Mouse (Mus musculus) thymus, postnatal 14 days (tissue): Measurements from ENCODE around the gene Cog4.
"Not testable (repeated sequence)": the region's sequence is repeated elsewhere in the genome, so short reads cannot be mapped to it uniquely, and the experiment has no call there.

Source experiments
- DNase-seq: peaks from one replicate; pipeline ENCODE4 v3.0.0; 2021

The Cog4 gene

GRCm38 (mm10) chr8:110831956-110832355, 14.4 kb upstream of the Cog4 start:
- no peak for DNase-seq

DNA sequence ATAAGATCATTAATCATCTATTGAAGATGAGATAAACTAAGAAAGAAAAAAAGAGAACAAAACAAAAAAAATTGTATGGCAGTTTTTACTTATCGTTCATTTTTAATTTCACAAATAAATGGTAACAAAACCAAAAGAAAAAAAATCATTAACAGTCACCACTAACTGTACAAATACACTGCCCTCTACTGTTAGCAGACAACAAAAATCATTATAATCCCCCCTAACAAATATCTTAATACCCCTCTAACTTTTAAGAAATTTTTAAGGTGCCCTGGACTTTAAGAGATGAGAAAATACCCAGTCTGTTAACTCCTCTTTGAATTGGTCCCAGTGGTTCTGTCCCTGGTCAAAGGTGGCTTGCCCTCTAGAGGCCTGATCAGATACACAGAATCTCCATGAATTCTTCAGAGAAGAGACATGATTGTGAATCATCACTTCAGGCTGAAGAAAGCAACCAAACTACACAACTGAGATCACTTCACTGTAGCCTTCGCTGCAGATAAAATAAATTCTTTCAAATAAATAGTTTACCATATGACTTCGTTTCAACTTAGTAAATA, 4.3 kb upstream of the Cog4 start:
- DNase-seq: no peak

GRCm38 (mm10) chr8:110843207-110843606, 3.2 kb upstream of the Cog4 start:
- no peak for DNase-seq

GRCm38 (mm10) chr8:110844941-110845340, 1.5 kb upstream of the Cog4 start:
- DNase-seq: no peak

- DNase-seq: peak; percentile 30
Observed at GRCm38 (mm10) chr8:110845821-110846404, 487 bp upstream of the Cog4 start.

DNA sequence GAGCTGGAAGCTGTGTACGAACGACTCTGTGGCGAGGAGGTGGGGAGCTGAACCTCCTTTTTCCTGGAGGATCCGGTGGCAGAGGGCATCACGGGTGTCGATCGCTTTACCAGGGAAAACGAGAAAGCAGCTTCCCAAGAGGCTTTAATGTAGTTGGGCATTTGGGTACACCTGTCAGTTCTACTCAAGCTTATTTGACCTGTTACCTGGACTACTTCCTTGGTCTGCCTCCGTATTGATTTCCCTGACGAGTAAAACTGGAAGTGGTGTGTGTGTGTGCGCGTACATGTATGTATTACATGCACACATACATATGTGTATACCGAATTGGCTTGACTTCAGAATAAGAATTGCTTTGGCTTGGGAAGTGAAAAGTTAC, 760 bp downstream of the Cog4 start:
- no peak for DNase-seq

DNA sequence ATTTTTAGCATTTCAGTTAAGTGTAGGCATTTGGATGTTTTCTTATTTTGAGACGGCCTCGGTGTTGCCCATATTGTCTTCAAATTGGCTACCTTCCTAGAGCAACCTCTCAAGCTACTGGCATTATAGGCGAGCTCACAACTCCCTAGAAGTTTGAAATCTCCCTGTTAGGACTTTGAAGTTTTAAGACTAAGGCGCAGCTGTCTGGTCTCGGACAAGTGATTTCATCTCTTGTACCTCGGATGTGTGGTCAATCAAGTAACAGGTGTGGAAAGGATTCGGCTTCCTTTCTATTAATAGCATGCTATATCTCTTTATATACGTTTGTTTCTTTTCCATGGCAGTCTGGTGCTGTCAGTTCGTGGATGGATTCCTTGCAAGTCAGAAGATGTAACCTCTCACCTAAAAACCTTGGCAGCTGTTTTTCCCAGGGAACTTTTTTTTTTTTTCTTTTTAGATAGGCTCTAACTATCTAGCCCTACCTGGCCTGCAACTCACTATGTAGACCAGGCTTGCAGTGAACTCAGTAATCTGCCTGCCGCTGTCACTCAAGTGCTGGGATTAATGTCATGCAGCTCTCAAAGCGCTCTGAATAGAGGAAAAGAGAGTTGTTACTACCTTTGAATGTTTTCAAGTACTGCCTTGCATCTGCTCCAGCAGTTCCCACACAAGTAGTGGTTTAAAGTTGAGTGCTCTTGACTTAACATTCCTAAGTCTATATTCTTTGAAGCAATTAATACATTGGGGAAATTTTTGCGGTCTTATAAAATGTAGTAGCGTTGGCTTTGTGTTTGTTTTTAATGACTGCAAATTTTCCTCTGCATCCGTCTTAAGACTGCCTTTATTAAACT, 1.5 kb downstream of the Cog4 start:
- DNase-seq: no peak

DNA sequence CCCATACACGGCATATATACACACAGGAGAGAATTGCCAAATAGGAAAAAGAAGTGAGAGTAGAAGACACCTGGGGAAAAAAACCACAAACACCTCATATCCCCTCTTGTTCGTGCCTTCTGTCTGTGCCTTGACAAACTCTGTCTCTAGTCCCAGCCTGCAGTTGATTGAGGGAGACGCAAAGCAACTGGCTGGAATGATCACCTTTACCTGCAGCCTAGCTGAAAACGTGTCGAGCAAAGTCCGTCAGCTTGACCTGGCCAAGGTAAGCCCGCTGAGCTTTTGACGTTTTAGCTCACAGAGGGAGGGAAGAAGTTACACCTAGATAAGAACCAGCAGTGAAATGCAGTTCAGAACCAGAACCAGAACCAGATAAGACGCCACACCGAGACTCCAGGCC, 4.8 kb downstream of the Cog4 start:
- DNase-seq: no peak

GRCm38 (mm10) chr8:110856073-110856472, 9.7 kb downstream of the Cog4 start:
- DNase-seq: not testable (repeated sequence)

GRCm38 (mm10) chr8:110856760-110857461, 10.5 kb downstream of the Cog4 start:
- DNase-seq: peak; percentile 9

GRCm38 (mm10) chr8:110859651-110860501, 13.5 kb downstream of the Cog4 start:
- no peak for DNase-seq

DNA sequence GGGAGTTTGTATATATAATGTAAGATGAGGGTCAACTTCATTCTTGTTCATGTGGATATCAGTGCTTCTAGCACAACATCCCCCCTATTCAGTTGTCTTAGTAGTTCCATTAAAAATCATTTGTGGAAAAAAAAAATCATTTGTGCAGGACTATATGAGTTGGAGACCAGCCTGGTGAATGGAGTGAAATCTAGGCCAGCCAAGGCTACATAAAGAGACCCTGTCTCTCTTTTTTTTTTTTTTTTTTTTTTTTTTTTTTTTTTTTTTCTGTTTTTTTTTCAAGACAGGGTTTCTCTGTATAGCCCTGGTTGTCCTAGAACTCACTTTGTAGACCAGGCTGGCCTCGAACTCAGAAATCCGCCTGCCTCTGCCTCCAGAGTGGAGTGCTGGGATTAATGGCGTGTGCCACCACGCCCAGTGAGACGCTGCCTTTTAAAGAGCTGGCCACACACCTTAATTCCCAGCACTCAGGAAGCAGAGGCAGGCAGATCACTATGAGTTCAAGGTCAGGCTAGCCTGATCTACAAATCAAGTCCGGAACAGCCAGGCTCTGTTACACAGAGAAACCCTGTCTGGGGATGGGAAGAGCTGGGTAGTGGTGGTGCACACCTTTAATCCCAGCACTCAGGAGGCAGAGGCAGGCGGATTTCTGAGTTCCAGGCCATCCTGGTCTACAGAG, 15.1 kb downstream of the Cog4 start:
- DNase-seq: not testable (repeated sequence)

GRCm38 (mm10) chr8:110870501-110870900, 24.1 kb downstream of the Cog4 start:
- no peak for DNase-seq

DNA sequence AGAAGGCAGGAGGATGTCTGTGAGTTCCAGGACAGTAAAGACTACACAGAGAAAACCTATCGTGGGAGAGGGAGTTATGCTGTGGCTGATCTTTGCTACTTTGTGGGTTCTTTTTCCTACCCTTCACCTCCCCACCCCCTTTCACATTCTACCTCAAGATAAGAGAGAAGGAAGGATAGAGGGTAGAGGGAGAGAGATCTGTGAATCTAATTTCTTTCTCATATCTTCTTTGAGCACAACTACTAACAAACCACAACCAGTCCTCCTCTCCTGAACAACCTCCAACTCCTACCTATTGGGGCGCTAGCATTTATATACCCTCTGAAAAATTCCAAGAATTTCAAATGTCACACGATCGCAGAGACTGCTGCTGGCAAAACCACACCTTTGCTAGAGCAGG, 31.5 kb downstream of the Cog4 start:
- no peak for DNase-seq

DNA sequence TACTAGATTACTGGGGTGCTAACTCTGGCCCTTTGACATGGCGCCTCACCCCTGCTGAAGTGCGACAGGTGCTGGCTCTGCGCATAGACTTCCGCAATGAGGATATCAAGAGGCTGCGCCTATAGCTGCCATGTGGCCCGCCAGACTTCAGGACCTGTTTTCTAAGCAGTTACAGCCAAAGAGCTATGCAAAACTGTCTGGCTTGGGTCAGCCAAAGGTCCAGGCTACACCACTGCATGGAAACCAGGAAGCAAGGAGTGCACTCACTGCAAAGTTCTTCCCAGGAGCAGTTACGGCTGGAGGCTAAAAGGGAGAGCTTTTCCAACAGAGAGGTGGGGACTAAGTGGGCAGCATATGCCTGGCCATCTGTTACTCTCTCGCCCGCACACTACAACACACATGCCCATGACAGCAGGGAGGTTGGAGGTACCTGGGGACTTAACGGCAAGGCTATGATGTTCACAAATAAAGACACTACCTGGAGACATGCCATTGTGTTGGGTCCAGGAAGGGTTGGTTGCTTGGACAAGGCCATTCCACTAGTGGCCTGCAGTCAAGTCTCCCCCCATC, 35.4 kb downstream of the Cog4 start:
- DNase-seq: no peak

GRCm38 (mm10) chr8:110883824-110884223, 37.4 kb downstream of the Cog4 start:
- DNase-seq: no peak

- DNase-seq: no peak
Observed at GRCm38 (mm10) chr8:110886634-110887033, 40.2 kb downstream of the Cog4 start.

DNA sequence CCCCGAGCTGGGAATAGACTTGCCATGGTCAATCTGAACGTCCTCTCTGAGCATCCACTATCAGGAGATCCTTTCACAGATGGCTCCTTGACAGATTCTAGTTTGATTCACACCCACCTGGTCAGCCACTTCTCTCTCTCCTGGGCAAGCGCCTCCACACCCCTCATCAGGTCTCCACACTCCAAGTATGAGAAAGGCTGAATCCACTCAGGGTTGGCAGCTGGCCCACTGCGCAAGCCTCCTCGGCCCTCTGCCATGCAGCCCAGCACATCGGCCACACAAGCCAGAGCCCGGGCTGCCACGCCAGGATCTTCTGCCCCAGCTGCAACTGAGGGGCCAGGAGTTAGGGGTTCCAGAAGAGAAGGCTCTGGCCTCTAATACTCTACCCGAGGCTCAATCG, 41.2 kb downstream of the Cog4 start:
- no peak for DNase-seq

GRCm38 (mm10) chr8:110888441-110888840, 42.0 kb downstream of the Cog4 start:
- DNase-seq: no peak

GRCm38 (mm10) chr8:110888860-110889259, 42.5 kb downstream of the Cog4 start:
- no peak for DNase-seq

GRCm38 (mm10) chr8:110889904-110890470, 43.6 kb downstream of the Cog4 start:
- DNase-seq: no peak
